ENCODE assay signal across 25 mouse cellular contexts in genomic region chr6:37407876-37408275, GRCm38 (mm10).
"Had no signal": no experiment of that assay in that cellular context is flagged by ENCODE, and none has a peak within 500 bp of the region (broad histone marks: within the 10 kb centered on the region; RNA-seq: fewer than 3 reads in every experiment).

No protein-coding gene starts in this region.

- H3K27ac ChIP-seq: gastrocnemius, adult 2 months; heart, embryonic 10.5 days; hindbrain, embryonic 10.5 days; hindbrain, embryonic 12.5 days; hindbrain, embryonic 14.5 days; intestine, embryonic 15.5 days; layer of hippocampus, adult 2 months; limb, embryonic 15.5 days; liver, embryonic 12.5 days; liver, embryonic 14.5 days had no signal

- H3K9ac ChIP-seq: heart, embryonic 12.5 days; hindbrain, embryonic 12.5 days; hindbrain, embryonic 14.5 days; intestine, embryonic 15.5 days; limb, embryonic 15.5 days; liver, embryonic 12.5 days; liver, embryonic 14.5 days had no signal

- H3K9me3 ChIP-seq: heart, embryonic 10.5 days; heart, embryonic 12.5 days; hindbrain, embryonic 10.5 days; hindbrain, embryonic 12.5 days; intestine, embryonic 15.5 days; limb, embryonic 15.5 days; liver, embryonic 12.5 days had no signal

- H3K4me3 ChIP-seq: gastrocnemius, adult 2 months; heart, embryonic 10.5 days; heart, embryonic 12.5 days; hindbrain, embryonic 10.5 days; hindbrain, embryonic 12.5 days; intestine, embryonic 15.5 days; layer of hippocampus, adult 2 months; limb, embryonic 15.5 days; liver, embryonic 12.5 days had no signal

- H3K36me3 ChIP-seq: hindbrain, embryonic 10.5 days; hindbrain, embryonic 12.5 days; intestine, embryonic 15.5 days; liver, embryonic 12.5 days had no signal

- H3K4me2 ChIP-seq: heart, embryonic 12.5 days; hindbrain, embryonic 12.5 days; hindbrain, embryonic 14.5 days; intestine, embryonic 15.5 days; limb, embryonic 15.5 days; liver, embryonic 12.5 days had no signal

- H3K27me3 ChIP-seq: heart, embryonic 12.5 days; hindbrain, embryonic 12.5 days; intestine, embryonic 15.5 days; limb, embryonic 15.5 days; liver, embryonic 12.5 days had no signal

- ATAC-seq: hindbrain, embryonic 16.5 days; inflammation-experienced regulatory T-cells, adult 6 months; intestine, embryonic 15.5 days; intestine, postnatal 0 days; liver, embryonic 12.5 days had no signal

- DNase-seq: gastrocnemius, adult 2 months; gastrocnemius, postnatal 10 days; gastrocnemius, postnatal 25 days; heart, adult 18-20 months; heart, postnatal 10 days; heart, postnatal 4 days; kidney, adult 8-10 months; kidney, postnatal 10 days; kidney, postnatal 4 days; layer of hippocampus, adult 9-11 months; layer of hippocampus, postnatal 36 days; left cerebral cortex, postnatal 4 days had no signal
